Mouse (Mus musculus) thymus, postnatal 0 days (tissue): ENCODE data around the gene Olfr668. TPM values are rescaled to one million over a fixed set of nuclear protein-coding genes. Genes with fewer than 3 reads are reported as not detected.
"Not testable (repeated sequence)": the region's sequence is repeated elsewhere in the genome, so short reads cannot be mapped to it uniquely, and the experiment has no call there.

Experiments used
- DNase-seq: peaks from one replicate; pipeline ENCODE4 v3.0.0-alpha.2; 2015; ENCODE audit warnings: low spot score
- polyA plus RNA-seq: library from polyadenylated mRNA; unstranded; fragments of >200 nt; fragmentation: Nextera tagmentation; extraction: Ambion mirVana; gene quantifications from 2 replicates; pipeline ENCODE4 v1.2.1, GENCODE M21; 2015

Olfr668 gene
- not detected in 2 replicates for polyA plus RNA-seq

GRCm38 (mm10) chr7:104927957-104928356 is at the start of gene Olfr668:
Gene Olfr668 (minus strand): TSS chr7:104928057.
- no peak for DNase-seq

DNA sequence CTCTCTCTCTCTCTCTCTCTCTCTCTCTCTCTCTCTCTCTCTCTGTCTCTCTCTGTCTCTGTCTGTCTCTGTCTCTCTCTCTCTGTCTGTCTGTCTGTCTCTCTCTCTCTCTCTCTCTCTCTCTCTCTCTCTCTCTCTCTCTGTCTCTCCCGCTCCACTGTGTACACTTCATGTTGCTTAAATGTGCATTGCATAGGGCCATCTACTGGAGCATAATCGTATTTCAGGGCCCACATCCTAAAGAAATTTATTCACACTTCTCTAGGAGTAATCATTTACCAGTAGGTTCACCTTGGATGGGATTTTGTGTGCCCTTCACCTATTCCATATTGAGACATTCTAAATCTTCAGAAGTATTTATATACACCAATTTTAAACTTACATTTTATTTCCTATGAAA is 44.6 kb upstream of the Olfr668 start:
- DNase-seq = not testable (repeated sequence)

- no peak for DNase-seq
Measured at GRCm38 (mm10) chr7:104962520-104962919, 34.7 kb upstream of the Olfr668 start, which contains the start of gene Olfr670. Gene Olfr670 (minus strand): TSS chr7:104962620.

GRCm38 (mm10) chr7:104950234-104950633 is 22.4 kb upstream of the Olfr668 start:
- DNase-seq = not testable (repeated sequence)

- no peak for DNase-seq
Measured at GRCm38 (mm10) chr7:104933940-104934339, 6.1 kb upstream of the Olfr668 start, which contains the start of gene Olfr669. Gene Olfr669 (plus strand): TSS chr7:104934240.

DNA sequence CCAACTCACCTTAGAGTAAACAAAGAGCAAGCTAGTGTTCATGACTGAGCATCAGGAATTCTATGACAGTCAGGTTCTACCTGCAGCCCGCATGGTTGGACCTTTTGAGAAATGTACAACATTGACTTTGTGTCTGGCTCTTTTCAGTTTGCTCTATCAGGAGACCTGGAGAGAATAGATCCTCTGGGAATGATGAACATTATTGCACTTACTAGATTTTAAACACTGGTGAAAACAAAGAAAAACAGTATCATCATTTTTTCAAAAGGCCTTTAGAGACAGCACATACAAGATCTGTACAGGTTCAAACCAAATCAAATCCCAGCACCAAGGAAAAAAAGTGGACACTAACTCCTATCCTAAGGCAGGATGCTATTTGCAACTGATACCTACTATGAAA is 6.5 kb downstream of the Olfr668 start, which contains the start of gene Olfr667:
Gene Olfr667 (minus strand): TSS at position 101 of the 400 bp plus-strand sequence.
- DNase-seq = no peak

GRCm38 (mm10) chr7:104895852-104896251 is 32.0 kb downstream of the Olfr668 start, which contains the start of gene Olfr666:
Gene Olfr666 (minus strand): TSS chr7:104895952.
- no peak for DNase-seq

DNA sequence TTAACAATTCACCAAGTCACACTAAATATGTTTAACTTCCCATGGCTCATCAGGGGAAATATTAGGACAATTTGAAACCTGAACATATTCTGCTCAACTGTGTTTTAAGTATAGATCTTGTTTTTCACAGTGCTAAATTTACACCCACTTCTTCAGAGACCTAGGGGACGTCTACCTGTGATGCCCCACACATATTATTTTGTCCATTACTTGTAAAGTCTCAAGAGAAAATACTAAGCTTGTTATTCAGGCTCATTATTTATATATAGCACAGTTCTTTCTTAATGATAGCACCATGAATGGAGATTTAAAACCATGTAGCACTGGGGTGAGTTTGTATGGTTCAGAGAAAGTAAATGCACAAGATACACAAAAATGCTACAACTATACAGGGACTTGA is 50.1 kb downstream of the Olfr668 start, which contains the start of gene Olfr665:
Gene Olfr665 (plus strand): TSS at position 301 of the 400 bp plus-strand sequence.
- no peak for DNase-seq

Other genes starting within 250 kb of the Olfr668 start
- not detected in 2 replicates for gene Olfr661, start 241.6 kb downstream of the Olfr668 start, polyA plus RNA-seq
- not detected in 2 replicates for gene Usp17le, start 150.6 kb downstream of the Olfr668 start, polyA plus RNA-seq
- gene Usp17lb, start 85.5 kb downstream of the Olfr668 start, polyA plus RNA-seq = not detected in 2 replicates
- gene Usp17la, start 71.0 kb downstream of the Olfr668 start, polyA plus RNA-seq = not detected in 2 replicates
- not detected in 2 replicates for gene Olfr665, start 50.0 kb downstream of the Olfr668 start, polyA plus RNA-seq
- gene Olfr666, start 32.1 kb downstream of the Olfr668 start, polyA plus RNA-seq = not detected in 2 replicates
- gene Olfr667, start 6.6 kb downstream of the Olfr668 start, polyA plus RNA-seq = not detected in 2 replicates
- gene Olfr669, start 6.2 kb upstream of the Olfr668 start, polyA plus RNA-seq = not detected in 2 replicates
- gene Olfr670, start 34.6 kb upstream of the Olfr668 start, polyA plus RNA-seq = not detected in 2 replicates
- not detected in 2 replicates for gene Olfr671, start 51.1 kb upstream of the Olfr668 start, polyA plus RNA-seq
- gene Olfr672, start 74.0 kb upstream of the Olfr668 start, polyA plus RNA-seq = not detected in 2 replicates
- not detected in 2 replicates for gene Olfr675, start 100.4 kb upstream of the Olfr668 start, polyA plus RNA-seq
- not detected in 2 replicates for gene Olfr676, start 104.6 kb upstream of the Olfr668 start, polyA plus RNA-seq
- gene Olfr677, start 123.3 kb upstream of the Olfr668 start, polyA plus RNA-seq = not detected in 2 replicates
- not detected in 2 replicates for gene Olfr678, start 136.4 kb upstream of the Olfr668 start, polyA plus RNA-seq
- not detected in 2 replicates for gene Olfr679, start 153.1 kb upstream of the Olfr668 start, polyA plus RNA-seq
- not detected in 2 replicates for gene Olfr680-ps1, start 164.8 kb upstream of the Olfr668 start, polyA plus RNA-seq
- not detected in 2 replicates for gene Olfr681, start 188.8 kb upstream of the Olfr668 start, polyA plus RNA-seq
- gene Olfr683, start 219.0 kb upstream of the Olfr668 start, polyA plus RNA-seq = not detected in 2 replicates
- gene Olfr684, start 235.6 kb upstream of the Olfr668 start, polyA plus RNA-seq = not detected in 2 replicates